Mouse (Mus musculus) CH12.LX (cell line): ENCODE data around the gene Olfr159. TPM values are rescaled to one million over a fixed set of nuclear protein-coding genes. Genes with fewer than 3 reads are reported as not detected.
"Not testable (repeated sequence)": the region's sequence is repeated elsewhere in the genome, so short reads cannot be mapped to it uniquely, and the experiment has no call there.

Experiments
- DNase-seq: peaks from one replicate; pipeline ENCODE4 v3.0.0-alpha.2; 2013; ENCODE audit errors: extremely low read depth
- H3K27ac ChIP-seq: 2 replicates; pipeline ENCODE4 v1.5.1; 2012; ENCODE audit warnings: low read depth, mild to moderate bottlenecking, control low read depth, moderate library complexity; ENCODE audit not compliant: insufficient read depth
- H3K27me3 ChIP-seq: replicated peaks from 2 replicates; pipeline ENCODE3; 2012; ENCODE audit warnings: inconsistent platforms
- H3K36me3 ChIP-seq, 2 experiments: replicated peaks in 1 of 2; 2 replicates each; pipeline versions ENCODE3 to v1.6.1; 2012; ENCODE audit warnings: inconsistent platforms in 1 of 2, low read length in 1 of 2, mild to moderate bottlenecking in 1 of 2, mixed read lengths in 1 of 2, moderate library complexity in 1 of 2; ENCODE audit not compliant: control insufficient read depth in 1 of 2, insufficient read depth in 1 of 2
- H3K4me1 ChIP-seq, 2 experiments: 2 replicates each; pipeline ENCODE4 v1.6.1; 2012; ENCODE audit warnings: inconsistent platforms in 1 of 2, moderate library complexity in 1 of 2; ENCODE audit not compliant: insufficient read depth in 2 of 2, control insufficient read depth in 1 of 2
- H3K4me2 ChIP-seq: 2 replicates; pipeline ENCODE4 v1.6.1; 2012; ENCODE audit warnings: low read depth, mild to moderate bottlenecking, control low read depth; ENCODE audit not compliant: poor library complexity, insufficient read depth, severe bottlenecking
- H3K4me3 ChIP-seq, 3 experiments: fragments of 150-350 bp in 1 of 3; sonication (generic) in 1 of 3; replicated peaks in 1 of 3; 2 replicates each; pipeline versions ENCODE3 to v1.5.1; 2011 to 2012; ENCODE audit warnings: low read depth in 2 of 3, low read length in 2 of 3, mild to moderate bottlenecking in 2 of 3, moderate library complexity in 2 of 3, control low read depth in 1 of 3, improper control_type of control experiment in 1 of 3, inconsistent platforms in 1 of 3, mixed read lengths in 1 of 3; ENCODE audit not compliant: poor library complexity in 1 of 3
- H3K79me2 ChIP-seq: replicated peaks from 2 replicates; pipeline ENCODE4 v1.6.1; 2012; ENCODE audit warnings: mild to moderate bottlenecking, moderate library complexity; ENCODE audit not compliant: control insufficient read depth, poor library complexity, insufficient read depth, severe bottlenecking; ENCODE audit errors: extremely low read depth
- H3K9ac ChIP-seq: 2 replicates; pipeline ENCODE4 v1.6.1; 2012; ENCODE audit warnings: low read depth, mild to moderate bottlenecking, control low read depth, moderate library complexity; ENCODE audit not compliant: insufficient read depth
- H3K9me3 ChIP-seq: replicated peaks from 2 replicates; pipeline ENCODE3; 2012; ENCODE audit warnings: low read length, inconsistent platforms, mixed read lengths
- E2F4 ChIP-seq: IDR thresholded peaks from 2 replicates; pipeline ENCODE4 v1.6.1; 2011; ENCODE audit warnings: low read depth, low read length, improper control_type of control experiment; ENCODE audit not compliant: insufficient replicate concordance
- EP300 ChIP-seq: IDR thresholded peaks from 2 replicates; pipeline ENCODE4 v1.6.1; 2011; ENCODE audit warnings: low read length, improper control_type of control experiment
- GABPA ChIP-seq: IDR thresholded peaks from 2 replicates; pipeline ENCODE4 v1.6.1; 2012; ENCODE audit warnings: low read depth, low read length, improper control_type of control experiment, inconsistent platforms; ENCODE audit not compliant: insufficient replicate concordance
- HCFC1 ChIP-seq: IDR thresholded peaks from 2 replicates; pipeline ENCODE4 v1.6.1; 2012; ENCODE audit warnings: low read depth, mild to moderate bottlenecking, inconsistent platforms, low read length, improper control_type of control experiment
- MAFK ChIP-seq: IDR thresholded peaks from 2 replicates; pipeline ENCODE4 v1.6.1; 2011; ENCODE audit warnings: low read length, improper control_type of control experiment; ENCODE audit not compliant: insufficient replicate concordance
- MAX ChIP-seq: IDR thresholded peaks from 2 replicates; pipeline ENCODE4 v1.6.1; 2011; ENCODE audit warnings: low read length, improper control_type of control experiment
- MAZ ChIP-seq: IDR thresholded peaks from 2 replicates; pipeline ENCODE4 v1.6.1; 2012; ENCODE audit warnings: low read depth, mild to moderate bottlenecking, inconsistent platforms, low read length, improper control_type of control experiment, moderate library complexity
- MXI1 ChIP-seq: IDR thresholded peaks from 2 replicates; pipeline ENCODE4 v1.6.1; 2011; ENCODE audit warnings: mild to moderate bottlenecking, low read depth, low read length, improper control_type of control experiment
- NELFE ChIP-seq: IDR thresholded peaks from 2 replicates; pipeline ENCODE4 v1.6.1; 2011; ENCODE audit warnings: low read depth, low read length, improper control_type of control experiment
- NRF1 ChIP-seq: IDR thresholded peaks from 2 replicates; pipeline ENCODE4 v1.6.1; 2014; ENCODE audit warnings: low read depth, mild to moderate bottlenecking, inconsistent platforms, low read length, improper control_type of control experiment, moderate library complexity
- PAX5 ChIP-seq: IDR thresholded peaks from 2 replicates; pipeline ENCODE4 v1.6.1; 2012; ENCODE audit warnings: low read length, inconsistent platforms, mixed read lengths
- POLR2A ChIP-seq: IDR thresholded peaks from 2 replicates; pipeline ENCODE4 v1.6.1; 2011; ENCODE audit warnings: low read depth, mild to moderate bottlenecking, improper control_type of control experiment, low read length
- POLR2AphosphoS2 ChIP-seq: IDR thresholded peaks from 2 replicates; pipeline ENCODE4 v1.6.1; 2011; ENCODE audit warnings: low read depth, low read length, improper control_type of control experiment
- RCOR1 ChIP-seq: conservative IDR thresholded peaks from 2 replicates; pipeline ENCODE4 v1.6.1; 2012; ENCODE audit warnings: low read depth, mild to moderate bottlenecking, inconsistent platforms, low read length, improper control_type of control experiment
- SIN3A ChIP-seq: IDR thresholded peaks from 2 replicates; pipeline ENCODE4 v1.6.1; 2012; ENCODE audit warnings: low read length, improper control_type of control experiment, inconsistent platforms
- SMC3 ChIP-seq: IDR thresholded peaks from 2 replicates; pipeline ENCODE4 v1.6.1; 2011; ENCODE audit warnings: low read depth, low read length, improper control_type of control experiment
- TBP ChIP-seq: conservative IDR thresholded peaks from 2 replicates; pipeline ENCODE4 v1.6.1; 2011; ENCODE audit warnings: low read depth, low read length, improper control_type of control experiment
- TCF12 ChIP-seq: IDR thresholded peaks from 2 replicates; pipeline ENCODE4 v1.6.1; 2014; ENCODE audit warnings: low read depth, mild to moderate bottlenecking, inconsistent platforms, low read length, improper control_type of control experiment
- UBTF ChIP-seq: IDR thresholded peaks from 2 replicates; pipeline ENCODE4 v1.6.1; 2012; ENCODE audit warnings: low read depth, mild to moderate bottlenecking, inconsistent platforms, low read length, improper control_type of control experiment, moderate library complexity
- USF2 ChIP-seq: conservative IDR thresholded peaks from 2 replicates; pipeline ENCODE4 v1.6.1; 2011; ENCODE audit warnings: low read depth, low read length, improper control_type of control experiment
- ZC3H11A ChIP-seq: IDR thresholded peaks from 2 replicates; pipeline ENCODE4 v1.6.1; 2012; ENCODE audit warnings: low read depth, mild to moderate bottlenecking, inconsistent platforms, low read length, improper control_type of control experiment
- ZNF384 ChIP-seq: IDR thresholded peaks from 2 replicates; pipeline ENCODE4 v1.6.1; 2012; ENCODE audit warnings: low read depth, low read length, improper control_type of control experiment, inconsistent platforms
- dilution Hi-C: fragments of 300-500 bp; cut with MboI; formaldehyde crosslinking; loops from 2 replicates; pipeline ENCODE4 v1.14.3; 2020; ENCODE audit warnings: low sequenced_read_pairs; ENCODE audit not compliant: extremely low pct_unique_long_range_greater_than_20kb, extremely low pct_ligation_motif_present
- in situ Hi-C: fragments of 300-500 bp; cut with MboI; formaldehyde crosslinking; loops from 3 replicates; pipeline ENCODE4 v1.14.3; 2019; ENCODE audit warnings: low sequenced_read_pairs, low pct_ligation_motif_present, low pct_unique_long_range_greater_than_20kb, mixed read lengths
- polyA plus RNA-seq: library from polyadenylated mRNA; unstranded; fragments of >175 nt; gene quantifications from 2 replicates; pipeline ENCODE4 v1.2.1, GENCODE M21; 2012; ENCODE audit warnings: low read depth; ENCODE audit not compliant: insufficient read length
- total RNA-seq, 2 experiments: library from RNA; depleted of rRNA; stranded (reverse); fragments of 300-350 nt in 1 of 2; fragments of >200 nt in 1 of 2; gene quantifications; 2 replicates each; pipeline ENCODE4 v1.2.3; 2012 to 2014

Olfr159 gene
- total RNA-seq (2012; rRNA removed) (not detected in 2 replicates), total RNA-seq (2014; rRNA removed) (not detected in 2 replicates), polyA plus RNA-seq (not detected in 2 replicates)

DNA sequence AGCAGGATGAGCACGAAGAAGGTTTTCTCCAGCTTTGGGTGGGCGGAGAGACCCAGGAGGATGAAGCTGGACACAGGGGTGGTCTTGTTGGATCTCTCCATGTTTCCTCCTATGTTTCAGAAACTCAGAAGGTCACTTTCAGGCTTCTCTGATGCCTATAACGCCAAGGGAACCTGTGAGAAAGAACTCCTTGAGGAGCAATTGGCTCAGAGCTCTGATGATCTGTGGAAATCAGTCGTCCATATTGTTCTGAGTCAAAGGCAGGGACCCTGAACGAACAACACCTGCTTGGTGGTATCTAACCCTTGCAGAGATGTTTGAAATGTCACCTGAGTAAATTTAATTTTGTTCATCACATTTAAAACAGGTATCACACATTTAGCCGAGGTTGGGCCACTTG, at the start of gene Olfr159:
TSS of gene Olfr159 (minus strand) at position 101 of the 400 bp plus-strand sequence.
- H3K27ac ChIP-seq: no peak within 1 kb of the TSS
- no peak within 1 kb of the TSS for H3K4me3 ChIP-seq
- dilution Hi-C loops (no loop called here), in situ Hi-C loops (no loop called here)
- TF ChIP-seq POLR2AphosphoS2 (no peak), EP300 (no peak), TCF12 (no peak), POLR2A (no peak), NELFE (no peak), RCOR1 (no peak)
- H3K36me3 ChIP-seq: no peaks in the 10 kb centered on the region
- H3K4me2 ChIP-seq: no peak within 1 kb of the TSS
- peaks cover 63% of the 10 kb centered on the region for H3K27me3 ChIP-seq
- H3K9ac ChIP-seq: no peak within 1 kb of the TSS
- no peak for DNase-seq
- no peaks in the 10 kb centered on the region for H3K4me1 ChIP-seq
- no peaks in the 10 kb centered on the region for H3K79me2 ChIP-seq
- peaks cover 4% of the 10 kb centered on the region for H3K9me3 ChIP-seq

DNA sequence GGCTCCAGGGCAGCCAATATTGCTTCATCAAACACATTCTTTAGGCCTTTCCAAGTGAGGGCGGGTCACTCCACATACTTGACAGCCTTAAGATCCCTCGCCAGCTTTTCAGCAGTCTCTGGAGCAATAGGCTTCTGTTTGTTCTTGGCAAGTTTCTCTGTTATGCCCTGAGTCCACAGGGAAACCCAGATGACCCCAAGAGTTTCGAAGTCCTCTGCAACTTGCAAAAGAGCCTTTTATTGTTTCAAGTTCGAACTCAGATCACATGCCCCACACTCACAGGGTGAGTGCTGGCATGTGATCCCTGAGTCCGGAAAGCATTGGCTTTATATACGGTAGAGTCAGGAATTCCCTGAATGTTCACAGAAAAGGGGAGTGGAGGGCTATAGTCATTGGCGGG, 28.1 kb upstream of the Olfr159 start:
- H3K9ac ChIP-seq: no peak overlapping the region
- no peak for TF ChIP-seq ZNF384
- TF ChIP-seq NRF1: no peak
- TF ChIP-seq SMC3: no peak
- no peak for TF ChIP-seq UBTF
- TF ChIP-seq E2F4: no peak
- TF ChIP-seq PAX5: no peak
- TF ChIP-seq MXI1: no peak
- no peak for TF ChIP-seq USF2
- TF ChIP-seq ZC3H11A: no peak
- no peak for TF ChIP-seq TCF12
- no peak for TF ChIP-seq MAZ
- no peak for TF ChIP-seq GABPA
- TF ChIP-seq TBP: no peak
- no peak for TF ChIP-seq SIN3A
- no peak for TF ChIP-seq MAX
- TF ChIP-seq MAFK: no peak
- no peak for TF ChIP-seq HCFC1
- H3K36me3 ChIP-seq: no peaks in the 10 kb centered on the region
- no peak overlapping the region for H3K27ac ChIP-seq
- peaks cover 10% of the 10 kb centered on the region for H3K9me3 ChIP-seq
- DNase-seq: no peak
- peaks cover 51% of the 10 kb centered on the region for H3K27me3 ChIP-seq
- H3K4me1 ChIP-seq: no peaks in the 10 kb centered on the region
- in situ Hi-C loops: no loop called here
- dilution Hi-C loops: no loop called here
- no peaks in the 10 kb centered on the region for H3K79me2 ChIP-seq
- H3K4me2 ChIP-seq: no peak overlapping the region
- H3K4me3 ChIP-seq: no peak overlapping the region

DNA sequence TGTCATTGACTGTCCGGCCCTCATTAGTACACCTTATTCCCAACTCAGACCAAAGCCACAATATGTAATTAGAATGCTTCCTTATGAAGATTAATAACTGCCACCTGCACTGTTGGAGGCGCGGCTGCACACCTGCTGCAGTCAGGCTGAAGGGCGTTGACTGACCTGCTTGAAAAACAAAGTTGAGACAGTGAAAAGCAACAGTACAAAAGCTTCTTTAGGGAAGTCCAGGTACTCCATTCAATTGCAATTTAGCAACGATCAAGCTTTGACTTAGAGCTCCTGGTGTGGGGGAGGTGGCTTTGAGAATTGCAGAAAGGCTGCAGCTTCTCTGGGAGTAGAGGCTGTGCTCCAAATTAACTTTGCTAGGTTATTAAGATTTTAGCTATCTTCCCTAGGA, 25.0 kb upstream of the Olfr159 start:
- H3K9ac ChIP-seq, in situ Hi-C loops, dilution Hi-C loops, H3K4me3 ChIP-seq, H3K4me1 ChIP-seq, H3K27ac ChIP-seq, DNase-seq, H3K4me2 ChIP-seq, H3K36me3 ChIP-seq, H3K9me3 ChIP-seq, H3K79me2 ChIP-seq: not testable (repeated sequence)
- peaks cover 58% of the 10 kb centered on the region for H3K27me3 ChIP-seq
